Comparison of ENCODE assay signal across 28 mouse cellular contexts in genomic region chr13:96514154-96514942, GRCm38 (mm10). TPM values are rescaled to one million over a fixed set of nuclear protein-coding genes. Genes with fewer than 3 reads are reported as not detected.
DNase-seq lines count a peak whose midpoint lies in the region; ATAC-seq and TF ChIP-seq lines count a peak whose summit lies in the region.
"Had no signal": no experiment of that assay in that cellular context is flagged by ENCODE, and none has a peak within 500 bp of the region (broad histone marks: within the 10 kb centered on the region; RNA-seq: fewer than 3 reads in every experiment).

No protein-coding gene starts in this region.

- no peak for DNase-seq in heart, postnatal 0 days (ENCODE audit: low spot score)
- DNase-seq in heart, adult 8-10 months (ENCODE audit: low spot score), result no peak
- DNase-seq in liver, embryonic 11.5 days (ENCODE audit: low spot score), result no peak
- DNase-seq in large intestine, adult 2 months (ENCODE audit: low read depth, low spot score), result peak; percentile 50
- no peak for DNase-seq in testis, postnatal 10 days (ENCODE audit: low spot score)
- DNase-seq: adrenal gland, postnatal 36 days; cerebellum, adult 11-12 months; cerebellum, postnatal 14 days; embryo, embryonic 11 days; forebrain, postnatal 0 days; gastrocnemius, postnatal 36 days; kidney, postnatal 25 days; liver, postnatal 0 days; thymus, adult 18-20 months; thymus, postnatal 4 days had no signal

- H3K27ac ChIP-seq in heart, postnatal 0 days (ENCODE audit: low read depth), result peak overlapping the region; percentile 9; the same call in 1 of the 2 replicates
- no peak overlapping the region for H3K27ac ChIP-seq in liver, embryonic 12.5 days
- no peak overlapping the region for H3K27ac ChIP-seq in liver, embryonic 11.5 days (ENCODE audit: low read depth, low read length)
- H3K27ac ChIP-seq in cortical plate, adult 2 months (ENCODE audit: insufficient read depth, low read length), result peak overlapping the region; percentile 23; the same call in 1 of the 2 replicates
- H3K27ac ChIP-seq: forebrain, embryonic 10.5 days; heart, embryonic 10.5 days; limb, embryonic 12.5 days; midbrain, embryonic 15.5 days had no signal

- H3K9me3 ChIP-seq in heart, postnatal 0 days (replicated peaks; ENCODE audit: control insufficient read depth, low read length), result no peaks in the 10 kb centered on the region
- no peaks in the 10 kb centered on the region for H3K9me3 ChIP-seq in liver, embryonic 12.5 days (replicated peaks)
- H3K9me3 ChIP-seq in liver, embryonic 11.5 days (ENCODE audit: control insufficient read depth, low read length), result no peaks in the 10 kb centered on the region
- H3K9me3 ChIP-seq: forebrain, embryonic 10.5 days; heart, embryonic 10.5 days; limb, embryonic 12.5 days; midbrain, embryonic 15.5 days had no signal

- H3K9ac ChIP-seq in heart, postnatal 0 days (replicated peaks; ENCODE audit: low read depth, low read length), result no peak overlapping the region
- no peak overlapping the region for H3K9ac ChIP-seq in liver, embryonic 12.5 days
- H3K9ac ChIP-seq in liver, embryonic 11.5 days (ENCODE audit: low read depth, low read length), result no peak overlapping the region
- H3K9ac ChIP-seq: forebrain, postnatal 0 days; limb, embryonic 12.5 days; liver, postnatal 0 days; midbrain, embryonic 15.5 days had no signal

- H3K4me2 ChIP-seq in heart, postnatal 0 days (ENCODE audit: low read depth, low read length), result no peak overlapping the region
- H3K4me2 ChIP-seq in liver, embryonic 12.5 days, result no peak overlapping the region
- H3K4me2 ChIP-seq in liver, embryonic 11.5 days, result no peak overlapping the region
- H3K4me2 ChIP-seq: limb, embryonic 12.5 days; midbrain, embryonic 15.5 days had no signal

- WGBS in heart, postnatal 0 days, result 69% methylated on average over 5 of the region's 5 CpGs
- 78% methylated on average over 5 of the region's 5 CpGs for WGBS in liver, embryonic 12.5 days (ENCODE audit: insufficient replicate concordance)
- 80% methylated on average over 5 of the region's 5 CpGs for WGBS in liver, embryonic 11.5 days
- 50% methylated on average over 5 of the region's 5 CpGs for WGBS in large intestine, adult 2 months

- H3K4me3 ChIP-seq in heart, postnatal 0 days (ENCODE audit: low read depth, low read length), result no peak overlapping the region
- no peak overlapping the region for H3K4me3 ChIP-seq in liver, embryonic 12.5 days
- H3K4me3 ChIP-seq in liver, embryonic 11.5 days (ENCODE audit: low read depth, low read length), result no peak overlapping the region
- no peak overlapping the region for H3K4me3 ChIP-seq in cortical plate, adult 2 months (ENCODE audit: insufficient read depth, low read length)
- H3K4me3 ChIP-seq: forebrain, embryonic 10.5 days; heart, embryonic 10.5 days; limb, embryonic 12.5 days; midbrain, embryonic 15.5 days; myocyte had no signal

- TF ChIP-seq POLR2A in cortical plate, adult 2 months (IDR thresholded peaks at IDR 0.05; ENCODE audit: extremely low read depth, insufficient read depth, low read length), result no peak

- peaks cover 11% of the 10 kb centered on the region; the same call in 1 of the 2 replicates for H3K4me1 ChIP-seq in heart, postnatal 0 days (ENCODE audit: control insufficient read depth, insufficient read depth)
- peaks cover 23% of the 10 kb centered on the region for H3K4me1 ChIP-seq in liver, embryonic 12.5 days
- peaks cover 16% of the 10 kb centered on the region; the same call in 1 of the 2 replicates for H3K4me1 ChIP-seq in liver, embryonic 11.5 days (replicated peaks; ENCODE audit: control insufficient read depth, insufficient read depth, low read length)
- peaks cover 2% of the 10 kb centered on the region for H3K4me1 ChIP-seq in cortical plate, adult 2 months (ENCODE audit: control insufficient read depth, insufficient read depth, low read length)
- H3K4me1 ChIP-seq: forebrain, embryonic 10.5 days; midbrain, embryonic 15.5 days had no signal

- no peaks in the 10 kb centered on the region for H3K27me3 ChIP-seq in heart, postnatal 0 days (ENCODE audit: control insufficient read depth, insufficient read depth, low read length)
- no peaks in the 10 kb centered on the region for H3K27me3 ChIP-seq in liver, embryonic 12.5 days (replicated peaks)
- H3K27me3 ChIP-seq in liver, embryonic 11.5 days (replicated peaks; ENCODE audit: control insufficient read depth, insufficient read depth, low read length), result no peaks in the 10 kb centered on the region
- H3K27me3 ChIP-seq: limb, embryonic 12.5 days; midbrain, embryonic 15.5 days had no signal

- TF ChIP-seq CTCF in heart, postnatal 0 days (IDR thresholded peaks at IDR 0.05; ENCODE audit: low read depth), result no peak
- TF ChIP-seq CTCF in cortical plate, adult 2 months (IDR thresholded peaks at IDR 0.05; ENCODE audit: extremely low read depth, insufficient read depth, low read length), result no peak

- H3K36me3 ChIP-seq in heart, postnatal 0 days (replicated peaks; ENCODE audit: control insufficient read depth, insufficient read depth, low read length), result no peaks in the 10 kb centered on the region
- H3K36me3 ChIP-seq in liver, embryonic 12.5 days, result peaks cover 14% of the 10 kb centered on the region
- H3K36me3 ChIP-seq in liver, embryonic 11.5 days (ENCODE audit: control insufficient read depth, insufficient read depth, low read length), result no peaks in the 10 kb centered on the region
- H3K36me3 ChIP-seq: midbrain, embryonic 15.5 days had no signal

- TF ChIP-seq EP300 in heart, postnatal 0 days (IDR thresholded peaks at IDR 0.05; ENCODE audit: low read depth), result no peak

- no peak for ATAC-seq in heart, postnatal 0 days (ENCODE audit: insufficient read depth, low read depth)
- 0 out of 2 replicates have a peak, but pooled peaks have one; percentile 21 for ATAC-seq in liver, embryonic 12.5 days
- no peak for ATAC-seq in liver, embryonic 11.5 days (replicated peaks; ENCODE audit: low FRiP score)
- ATAC-seq: forebrain, postnatal 0 days; liver, postnatal 0 days; midbrain, embryonic 15.5 days had no signal

RNA-seq across cellular contexts. Expression of gene Gm17622, which starts 23.8 kb away (rescaled TPM):
- total RNA-seq in heart, postnatal 0 days (2014; rRNA removed; ENCODE audit: low replicate concordance), result not detected in 2 replicates
- not detected in 2 replicates for polyA plus RNA-seq in heart, postnatal 0 days (2015; fragmentation: Nextera tagmentation; extraction: Ambion mirVana)
- not detected for total RNA-seq in heart, adult 8-10 months (2022)
- not detected in 2 replicates for polyA plus RNA-seq in liver, embryonic 12.5 days (2016; fragmentation: Nextera tagmentation; extraction: Ambion mirVana)
- polyA plus RNA-seq in liver, embryonic 11.5 days (2014; fragmentation: Nextera tagmentation; extraction: Ambion mirVana), result not detected in 2 replicates
- polyA plus RNA-seq in cortical plate, adult 2 months (2012; rRNA removed), result not detected in 2 replicates
- not detected in 2 replicates for polyA plus RNA-seq in large intestine, adult 2 months (2012; rRNA removed)
- total RNA-seq: adrenal gland, postnatal 36 days; forebrain, postnatal 0 days; gastrocnemius, postnatal 36 days; hematopoietic stem cell, adult 5-6 weeks; layer of hippocampus, postnatal 10 days; megakaryocyte-erythroid progenitor cell, adult 5-6 weeks had no signal
- polyA plus RNA-seq: C2C12; forebrain, embryonic 10.5 days; forebrain, postnatal 0 days; heart, embryonic 10.5 days; limb, embryonic 12.5 days; liver, postnatal 0 days; midbrain, embryonic 15.5 days; myocyte; neural tube, embryonic 14.5 days; small intestine, adult 2 months had no signal

RNA-seq across cellular contexts. Expression of gene Polk, which starts 28.0 kb away (rescaled TPM):
- total RNA-seq in heart, postnatal 0 days (2014; rRNA removed; ENCODE audit: low replicate concordance), result 3.6 and 6.5 TPM in 2 replicates
- 2.8 and 3.3 TPM in 2 replicates for polyA plus RNA-seq in heart, postnatal 0 days (2015; fragmentation: Nextera tagmentation; extraction: Ambion mirVana)
- total RNA-seq in heart, adult 8-10 months (2022), result 1 to 10 TPM; 4.2 to 5.1 (median 4.5) TPM
- 6.2 and 6.9 TPM in 2 replicates for polyA plus RNA-seq in liver, embryonic 12.5 days (2016; fragmentation: Nextera tagmentation; extraction: Ambion mirVana)
- polyA plus RNA-seq in liver, embryonic 11.5 days (2014; fragmentation: Nextera tagmentation; extraction: Ambion mirVana), result 8.2 and 8.8 TPM in 2 replicates
- 7.2 and 8.3 TPM in 2 replicates for polyA plus RNA-seq in cortical plate, adult 2 months (2012; rRNA removed)
- 1.0 and 1.6 TPM in 2 replicates for polyA plus RNA-seq in large intestine, adult 2 months (2012; rRNA removed)

RNA-seq across cellular contexts. Expression of gene Col4a3bp, which starts 28.1 kb away (rescaled TPM):
- 25.2 and 37.5 TPM in 2 replicates for total RNA-seq in heart, postnatal 0 days (2014; rRNA removed; ENCODE audit: low replicate concordance)
- 6.5 and 6.8 TPM in 2 replicates for polyA plus RNA-seq in heart, postnatal 0 days (2015; fragmentation: Nextera tagmentation; extraction: Ambion mirVana)
- 10 to 100 TPM; 34.6 to 39.3 (median 37.5) TPM for total RNA-seq in heart, adult 8-10 months (2022)
- 6.7 and 7.5 TPM in 2 replicates for polyA plus RNA-seq in liver, embryonic 12.5 days (2016; fragmentation: Nextera tagmentation; extraction: Ambion mirVana)
- polyA plus RNA-seq in liver, embryonic 11.5 days (2014; fragmentation: Nextera tagmentation; extraction: Ambion mirVana), result 8.1 and 9.0 TPM in 2 replicates
- 35.5 and 40.0 TPM in 2 replicates for polyA plus RNA-seq in cortical plate, adult 2 months (2012; rRNA removed)
- 5.4 and 15.0 TPM in 2 replicates for polyA plus RNA-seq in large intestine, adult 2 months (2012; rRNA removed)

RNA-seq across cellular contexts. Expression of gene Ankdd1b, which starts 43.4 kb away (rescaled TPM):
- total RNA-seq in heart, postnatal 0 days (2014; rRNA removed; ENCODE audit: low replicate concordance), result 0.88 and 5.4 TPM in 2 replicates
- polyA plus RNA-seq in heart, postnatal 0 days (2015; fragmentation: Nextera tagmentation; extraction: Ambion mirVana), result 0.81 and 1.2 TPM in 2 replicates
- total RNA-seq in heart, adult 8-10 months (2022), result 1 to 10 TPM; 1.1 TPM
- polyA plus RNA-seq in liver, embryonic 12.5 days (2016; fragmentation: Nextera tagmentation; extraction: Ambion mirVana), result not detected in 2 replicates
- polyA plus RNA-seq in liver, embryonic 11.5 days (2014; fragmentation: Nextera tagmentation; extraction: Ambion mirVana), result 0.11 TPM in 1 of 2 replicates, not detected in the other
- polyA plus RNA-seq in cortical plate, adult 2 months (2012; rRNA removed), result 0.04 and 0.17 TPM in 2 replicates
- polyA plus RNA-seq in large intestine, adult 2 months (2012; rRNA removed), result 0.11 and 0.25 TPM in 2 replicates
- total RNA-seq: forebrain, postnatal 0 days; megakaryocyte-erythroid progenitor cell, adult 5-6 weeks had no signal
- polyA plus RNA-seq: C2C12; forebrain, embryonic 10.5 days; forebrain, postnatal 0 days; liver, postnatal 0 days; midbrain, embryonic 15.5 days; myocyte; neural tube, embryonic 14.5 days; small intestine, adult 2 months had no signal

Comparison
In these comparisons a context has a peak if more than half of its experiments do, and no peak if none do; other contexts are left out.
1. H3K27ac ChIP-seq: peak in heart, postnatal 0 days (single experiment) and cortical plate, adult 2 months (single experiment); none in liver, embryonic 12.5 days (single experiment) and liver, embryonic 11.5 days (single experiment).